23 mouse cellular contexts compared by ENCODE assay signal in genomic region chr12:8657629-8658366, GRCm38 (mm10). TPM values are rescaled to one million over a fixed set of nuclear protein-coding genes. Genes with fewer than 3 reads are reported as not detected.
"Had no signal": no experiment of that assay in that cellular context is flagged by ENCODE, and none has a peak within 500 bp of the region (broad histone marks: within the 10 kb centered on the region; RNA-seq: fewer than 3 reads in every experiment).

No protein-coding gene starts in this region.

- H3K9me3 ChIP-seq: lung, embryonic 15.5 days; megakaryocyte, embryonic 14.5 days; midbrain, embryonic 12.5 days; midbrain, embryonic 15.5 days; neural tube, embryonic 12.5 days; stomach, embryonic 15.5 days had no signal

- H3K4me3 ChIP-seq: lung, embryonic 15.5 days; megakaryocyte, embryonic 14.5 days; midbrain, embryonic 12.5 days; midbrain, embryonic 15.5 days; neural tube, embryonic 12.5 days; stomach, embryonic 15.5 days had no signal

- H3K36me3 ChIP-seq: lung, embryonic 15.5 days; midbrain, embryonic 12.5 days; midbrain, embryonic 15.5 days; neural tube, embryonic 12.5 days; stomach, embryonic 15.5 days had no signal

- H3K27ac ChIP-seq: lung, embryonic 15.5 days; macrophage; midbrain, embryonic 12.5 days; midbrain, embryonic 15.5 days; neural tube, embryonic 12.5 days had no signal

- H3K4me1 ChIP-seq: lung, embryonic 15.5 days; midbrain, embryonic 12.5 days; midbrain, embryonic 15.5 days; neural tube, embryonic 12.5 days; stomach, embryonic 15.5 days had no signal

- DNase-seq: liver, postnatal 0 days; lung, adult 2 months; lung, postnatal 14 days; lung, postnatal 36 days; right cerebral cortex, postnatal 14 days; thymus, adult 2 months; thymus, postnatal 25 days; thymus, postnatal 4 days had no signal

- ATAC-seq: liver, postnatal 0 days; lung, postnatal 0 days; midbrain, embryonic 15.5 days had no signal

- H3K4me2 ChIP-seq: lung, embryonic 15.5 days; midbrain, embryonic 12.5 days; midbrain, embryonic 15.5 days; neural tube, embryonic 12.5 days; stomach, embryonic 15.5 days had no signal

- H3K9ac ChIP-seq: liver, postnatal 0 days; lung, embryonic 15.5 days; midbrain, embryonic 12.5 days; midbrain, embryonic 15.5 days; neural tube, embryonic 12.5 days; stomach, embryonic 15.5 days had no signal

- H3K27me3 ChIP-seq: lung, embryonic 15.5 days; midbrain, embryonic 12.5 days; midbrain, embryonic 15.5 days; neural tube, embryonic 12.5 days; stomach, embryonic 15.5 days had no signal

RNA-seq across cellular contexts. Expression of gene Slc7a15, which starts 58.9 kb away (rescaled TPM):
- total RNA-seq: megakaryocyte progenitor cell, adult 5-6 weeks; midbrain, postnatal 0 days; monocyte, adult 5-6 weeks; neutrophil, adult 5-6 weeks had no signal
- polyA plus RNA-seq: lung, adult 2 months; lung, embryonic 15.5 days; lung, postnatal 0 days; macrophage; midbrain, embryonic 12.5 days; midbrain, embryonic 15.5 days; midbrain, postnatal 0 days; neural tube, embryonic 12.5 days; neural tube, embryonic 14.5 days; spleen, adult 2 months; urinary bladder, adult 2 months had no signal
